Mouse (Mus musculus) gastrocnemius, adult 2 months (tissue): ENCODE measurements around the gene Polr3b. TPM values are rescaled to one million over a fixed set of nuclear protein-coding genes. Genes with fewer than 3 reads are reported as not detected.

ENCODE experiments used
- DNase-seq: peaks from one replicate; pipeline ENCODE4 v3.0.0; 2022
- H3K27ac ChIP-seq: fragments of 200-600 bp; 2 replicates; pipeline ENCODE4 v1.8.1; 2022; ENCODE audit warnings: mild to moderate bottlenecking
- H3K4me3 ChIP-seq: fragments of 200-600 bp; 2 replicates; pipeline ENCODE4 v1.8.1; 2022; ENCODE audit warnings: mild to moderate bottlenecking, moderate library complexity
- CTCF ChIP-seq: fragments of 200-600 bp; IDR thresholded peaks from 2 replicates; pipeline ENCODE4 v1.8.1; 2022; ENCODE audit warnings: antibody characterized with exemption, mild to moderate bottlenecking, moderate library complexity
- intact Hi-C: fragments of 180-260 bp; cut with DNase I; formaldehyde crosslinking; loops from one replicate; pipeline ENCODE4 v1.15.1; 2025
- total RNA-seq, 2 experiments: library from RNA; stranded (reverse); gene quantifications; 2 replicates each; pipeline ENCODE4 v1.2.3; 2021

Polr3b gene
- total RNA-seq, 2 experiments from 2014 or later = 9.3 to 13.3 TPM

DNA sequence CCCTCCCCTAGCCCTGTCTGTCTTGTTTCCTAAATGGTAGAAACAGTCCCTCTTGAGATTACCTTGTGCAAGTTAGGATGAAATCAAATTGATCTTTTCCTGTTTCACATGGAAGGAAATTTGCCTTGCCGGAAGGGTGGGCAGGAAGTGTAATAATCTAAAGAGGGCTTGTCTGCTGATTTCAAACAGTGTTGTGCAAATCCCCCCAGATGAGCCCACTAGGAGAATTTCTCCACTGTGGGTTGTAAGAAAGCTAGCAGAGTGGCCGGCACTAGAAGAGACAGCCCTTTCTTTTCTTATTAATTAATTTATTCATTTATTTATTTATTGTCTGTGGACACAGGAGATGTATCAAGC is 36.8 kb upstream of the Polr3b start:
- no peak for TF ChIP-seq CTCF
- peak overlapping the region; percentile 33 for H3K4me3 ChIP-seq
- intact Hi-C loops = no loop called here
- H3K27ac ChIP-seq = no peak overlapping the region
- no peak for DNase-seq

DNA sequence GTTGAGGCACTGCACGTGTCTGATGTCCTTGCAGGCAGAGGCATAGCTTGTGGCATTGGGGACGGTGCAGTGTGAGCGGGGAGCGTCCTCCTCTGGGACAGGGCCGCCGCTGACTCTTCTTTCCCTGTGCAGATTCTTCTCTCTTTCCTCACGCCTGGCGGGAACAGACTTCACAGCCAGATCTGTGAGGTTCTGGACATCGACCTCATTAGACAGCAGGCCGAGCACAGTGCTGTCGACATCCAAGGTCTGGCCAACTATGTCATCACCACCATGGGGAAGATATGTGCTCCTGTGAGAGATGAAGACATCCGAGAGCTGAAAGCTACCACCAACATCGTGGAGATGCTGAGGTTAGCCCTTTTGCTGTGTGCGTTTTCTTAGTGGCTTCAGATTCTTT is 31.1 kb upstream of the Polr3b start:
- Histone ChIP-seq H3K27ac (no peak overlapping the region), H3K4me3 (no peak overlapping the region)
- no peak for TF ChIP-seq CTCF
- intact Hi-C loops = no loop called here
- no peak for DNase-seq

DNA sequence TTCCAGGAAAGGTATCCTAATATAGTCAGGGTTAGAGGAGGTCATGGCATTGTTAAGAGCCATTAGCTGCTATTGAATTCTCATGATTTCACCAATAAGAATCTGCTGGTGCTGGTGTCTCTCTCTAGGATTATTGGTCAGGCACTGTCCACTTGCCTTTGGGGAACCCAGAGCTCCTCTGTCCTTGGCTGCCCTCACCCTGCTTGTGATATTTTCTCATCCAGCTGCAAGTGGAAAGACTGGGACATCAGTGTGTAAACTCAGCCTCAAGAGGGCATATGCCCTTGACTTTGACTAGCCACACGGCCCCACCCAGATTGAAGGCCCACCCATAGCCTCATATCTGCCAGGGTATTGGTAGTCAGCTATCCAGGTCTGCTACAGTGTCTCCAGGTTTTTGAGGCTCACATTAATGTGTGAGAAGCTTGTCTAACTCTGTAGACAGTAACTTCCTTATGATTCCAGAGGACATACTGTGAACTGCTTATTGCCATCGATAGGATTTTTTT is 30.4 kb upstream of the Polr3b start:
- Histone ChIP-seq H3K27ac (0 out of 2 replicates have a peak overlapping the region, but pooled peaks have one; percentile 24), H3K4me3 (no peak overlapping the region)
- intact Hi-C loops = no loop called here
- TF ChIP-seq CTCF = no peak
- no peak for DNase-seq

DNA sequence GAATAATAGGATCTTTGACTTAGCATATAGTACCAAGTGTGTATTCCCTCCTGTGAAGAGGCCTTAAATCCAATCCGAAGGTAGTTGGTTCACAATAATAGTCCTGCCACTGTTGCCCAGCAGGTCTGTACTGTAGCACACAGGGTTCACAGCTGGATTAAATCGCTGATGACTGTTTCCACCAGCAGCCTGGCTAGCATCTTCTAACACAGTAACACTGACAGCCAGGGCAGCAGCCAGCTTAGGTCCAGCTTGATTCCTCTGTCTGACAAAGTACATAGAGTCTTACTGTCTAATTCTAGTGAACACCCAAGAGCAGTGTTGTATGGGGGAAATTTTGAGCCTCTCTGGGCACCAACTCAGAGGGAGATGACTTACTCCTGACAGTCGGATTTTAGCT is 29.3 kb upstream of the Polr3b start:
- intact Hi-C loops = no loop called here
- no peak overlapping the region for H3K27ac ChIP-seq

DNA sequence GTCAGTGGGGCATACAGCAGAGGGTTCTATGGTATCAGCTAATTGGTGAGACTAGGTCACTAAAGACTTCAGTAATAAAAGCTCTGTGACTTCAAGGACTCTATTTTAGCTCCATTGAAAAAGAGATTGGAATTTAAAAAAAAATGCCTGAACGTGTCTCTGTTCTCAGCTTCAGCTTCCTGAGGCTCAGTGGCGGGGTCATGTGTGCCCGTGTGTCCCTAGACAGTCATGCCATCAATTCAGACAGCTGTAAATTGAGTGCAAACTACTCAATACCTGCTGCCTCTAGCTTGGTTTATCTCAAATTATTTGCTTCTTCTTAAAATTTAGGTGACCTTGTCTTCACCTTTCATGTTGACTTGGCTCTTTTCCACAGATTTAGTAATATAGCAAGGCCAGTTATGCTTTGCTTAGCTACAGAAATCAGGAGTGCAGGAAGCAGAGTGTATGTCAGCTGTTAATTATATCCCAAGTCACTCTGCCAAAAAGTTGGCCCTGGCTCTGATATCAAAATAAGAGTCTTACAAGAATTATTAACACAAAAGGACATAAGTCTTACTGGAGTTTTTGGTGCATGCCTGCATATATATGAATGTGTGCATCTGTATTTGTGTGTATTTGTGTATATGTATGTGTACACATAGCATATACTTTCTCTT is 24.8 kb upstream of the Polr3b start:
- TF ChIP-seq CTCF = no peak
- peak; percentile 30 for DNase-seq
- peak overlapping the region; percentile 77 for H3K27ac ChIP-seq
- H3K4me3 ChIP-seq = peak overlapping the region; percentile 19; the same call in 1 of the 2 replicates
- intact Hi-C loops = no loop called here

More for the DNA sequence above, 29.3 kb upstream of the Polr3b start:
- H3K4me3 ChIP-seq = no peak overlapping the region
- no peak for TF ChIP-seq CTCF
- DNase-seq = no peak

DNA sequence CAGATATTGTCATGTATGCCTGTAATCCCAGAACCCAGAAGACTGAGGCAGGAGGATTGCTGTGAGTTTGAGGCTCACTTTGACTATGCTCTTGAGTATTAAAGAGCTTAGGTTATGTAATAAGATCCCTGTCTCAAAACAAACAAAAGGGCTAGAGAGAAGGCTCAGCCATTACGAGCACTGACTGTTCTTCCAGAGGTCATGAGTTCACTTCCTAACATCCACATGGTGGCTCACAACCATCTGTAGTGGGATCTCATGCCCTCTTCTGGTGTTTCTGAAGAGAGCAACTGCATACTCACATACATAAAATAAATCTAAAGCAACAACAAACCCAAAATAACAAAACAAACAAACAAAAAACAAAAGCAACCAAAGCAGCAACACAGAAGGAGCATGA is 23.9 kb upstream of the Polr3b start:
- H3K4me3 ChIP-seq = no peak overlapping the region
- peak; percentile 11; the same call in 1 of the 2 replicates for TF ChIP-seq CTCF
- H3K27ac ChIP-seq = peak overlapping the region; percentile 77; the same call in 1 of the 2 replicates
- intact Hi-C loops = no loop called here
- DNase-seq = no peak

DNA sequence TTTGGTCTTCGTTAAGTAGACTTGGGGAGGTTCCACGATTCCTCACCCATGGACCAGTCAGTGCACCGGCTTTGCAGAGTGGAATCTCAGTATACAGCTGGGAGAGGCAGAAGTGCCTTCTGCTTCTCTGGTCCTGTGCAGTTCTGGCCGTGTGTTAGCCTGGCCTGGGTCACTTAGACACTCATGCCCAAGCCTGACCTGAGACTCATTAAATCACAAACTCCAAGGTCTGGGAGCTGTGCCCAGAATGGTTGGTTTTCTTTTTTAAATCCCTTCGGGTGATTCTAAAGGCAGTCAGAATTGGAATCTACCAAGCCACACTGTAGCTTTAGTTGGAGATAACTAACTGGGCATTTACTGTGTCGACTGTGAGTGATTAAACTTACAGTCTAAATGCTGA is 22.0 kb upstream of the Polr3b start:
- 0 out of 2 replicates have a peak overlapping the region, but pooled peaks have one; percentile 20 for H3K27ac ChIP-seq
- intact Hi-C loops = no loop called here
- TF ChIP-seq CTCF = no peak

DNA sequence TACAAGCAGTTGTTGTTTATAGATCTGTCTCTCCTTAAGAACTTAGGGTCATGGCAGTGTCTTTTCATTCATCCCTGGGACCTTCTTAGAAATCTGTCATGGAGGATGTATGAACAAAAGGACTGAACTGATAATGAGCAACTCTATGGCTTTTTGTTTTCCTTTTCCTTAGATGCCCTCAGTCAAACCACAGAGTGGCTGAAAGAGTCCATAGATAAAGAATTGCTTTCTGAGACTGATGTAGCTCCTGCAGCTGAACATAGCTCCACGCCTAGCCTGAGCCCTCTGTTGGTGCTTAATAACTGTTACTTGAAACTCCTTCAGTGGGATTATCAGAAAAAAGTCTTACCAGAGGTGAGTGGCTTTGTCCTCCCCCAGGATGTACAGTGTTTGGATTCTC is 17.8 kb upstream of the Polr3b start:
- H3K27ac ChIP-seq = no peak overlapping the region
- no peak overlapping the region for H3K4me3 ChIP-seq
- TF ChIP-seq CTCF = no peak
- no peak for DNase-seq
- intact Hi-C loops = no loop called here

More for the DNA sequence above, 22.0 kb upstream of the Polr3b start:
- no peak overlapping the region for H3K4me3 ChIP-seq
- DNase-seq = no peak

DNA sequence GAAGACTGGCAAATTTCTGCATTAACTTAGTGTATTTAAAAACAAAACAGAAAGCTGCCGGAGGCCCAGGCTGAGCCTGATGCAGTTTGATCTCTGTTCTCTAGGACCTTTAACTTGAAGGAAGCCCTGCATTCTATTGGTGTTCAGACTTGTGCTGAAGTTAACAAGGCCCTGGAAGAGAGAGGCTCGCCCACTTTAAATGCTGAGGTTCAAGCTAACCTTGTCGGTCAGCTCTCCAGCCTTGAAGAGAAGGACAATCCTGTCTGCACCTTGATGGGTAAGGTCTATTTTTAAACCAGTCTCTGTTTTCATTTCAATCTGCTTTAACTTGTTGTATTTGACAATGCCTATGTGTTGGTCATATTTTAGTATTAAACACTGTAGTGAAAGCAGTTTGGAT is 13.7 kb upstream of the Polr3b start:
- no peak for DNase-seq
- Histone ChIP-seq H3K27ac (no peak overlapping the region), H3K4me3 (no peak overlapping the region)
- intact Hi-C loops = no loop called here
- TF ChIP-seq CTCF = no peak

DNA sequence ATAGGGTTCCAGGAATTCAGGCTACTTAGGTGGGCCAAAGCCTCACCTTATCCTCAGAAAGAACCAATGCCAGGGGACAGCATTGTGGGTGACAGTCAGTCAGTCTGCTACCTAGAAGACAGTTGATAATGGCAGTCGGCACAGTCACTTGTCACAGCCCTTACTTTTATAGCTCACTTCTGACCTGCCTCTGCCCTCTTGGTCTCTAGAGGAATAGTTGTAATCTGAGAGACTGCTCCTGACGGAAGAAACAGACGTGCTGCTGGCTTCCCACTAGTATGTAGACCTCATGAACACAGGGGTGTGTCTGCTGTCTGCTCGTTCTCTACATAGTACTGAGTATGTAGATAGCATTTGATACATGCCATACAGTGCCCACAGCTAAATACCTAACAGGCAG is 11.8 kb upstream of the Polr3b start:
- intact Hi-C loops = no loop called here
- no peak for TF ChIP-seq CTCF
- Histone ChIP-seq H3K27ac (peak overlapping the region; percentile 48), H3K4me3 (no peak overlapping the region)
- no peak for DNase-seq

DNA sequence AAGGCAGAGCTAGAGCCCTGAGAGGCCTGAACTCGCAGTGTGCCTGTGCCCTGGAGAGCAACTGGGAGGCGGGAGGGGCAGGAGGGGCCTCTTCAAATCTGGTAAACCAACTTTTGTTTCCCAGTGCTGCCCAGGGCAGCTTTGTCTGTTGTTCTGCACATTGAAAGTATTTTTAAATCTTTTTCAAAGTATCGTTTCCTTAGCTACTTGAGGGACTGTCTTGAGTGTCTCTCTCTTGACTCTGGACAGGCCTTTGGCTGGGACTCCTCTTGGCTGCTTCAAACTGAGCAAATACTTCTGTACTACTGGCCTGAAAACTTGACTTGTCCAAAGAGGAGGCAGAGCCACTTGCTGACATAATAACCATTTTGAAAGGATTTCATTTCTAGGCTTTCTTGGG is 11.3 kb upstream of the Polr3b start:
- no peak overlapping the region for H3K4me3 ChIP-seq
- TF ChIP-seq CTCF = no peak
- DNase-seq = no peak
- peak overlapping the region; percentile 48 for H3K27ac ChIP-seq
- intact Hi-C loops = no loop called here

DNA sequence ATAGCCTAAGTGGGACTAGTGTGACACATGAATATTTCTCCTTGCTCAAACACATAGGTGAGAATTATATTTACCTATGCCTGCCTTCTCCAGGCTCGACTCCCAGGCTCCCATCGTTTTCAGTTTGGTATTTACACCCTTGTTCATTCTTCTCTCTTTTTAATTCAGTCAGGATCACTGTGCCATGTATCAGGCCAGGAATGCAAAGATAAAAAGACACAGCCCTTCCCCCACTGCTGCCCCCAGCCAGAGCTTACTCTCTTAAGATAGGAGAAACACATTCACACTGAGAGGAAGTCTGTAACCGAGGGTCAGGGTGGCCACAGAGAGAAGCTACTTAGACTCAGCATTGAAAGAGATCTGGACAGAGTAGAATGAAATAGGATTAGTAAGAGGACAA is 10.4 kb upstream of the Polr3b start:
- no peak for DNase-seq
- intact Hi-C loops = no loop called here
- no peak for TF ChIP-seq CTCF
- H3K27ac ChIP-seq = no peak overlapping the region
- no peak overlapping the region for H3K4me3 ChIP-seq

DNA sequence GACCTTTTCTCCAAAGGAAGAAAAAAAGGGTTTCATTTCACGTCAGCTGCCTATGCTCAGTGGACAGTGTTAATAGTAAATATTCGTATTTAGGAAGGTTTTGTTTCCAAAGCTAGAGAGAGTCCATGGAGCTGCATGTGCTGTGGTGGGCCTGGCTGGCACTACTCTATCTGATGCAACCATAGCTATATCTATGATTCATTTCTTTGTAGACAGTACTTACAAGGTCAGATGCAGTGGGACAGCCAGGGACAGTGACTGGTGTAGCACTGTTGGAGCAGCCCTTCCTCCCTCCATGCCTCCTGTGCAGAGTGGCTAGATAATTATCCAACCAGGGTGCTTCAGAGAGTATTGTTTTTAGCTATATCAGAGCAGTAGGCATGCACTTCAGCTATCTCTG is 9.8 kb upstream of the Polr3b start:
- DNase-seq = no peak
- intact Hi-C loops = no loop called here
- TF ChIP-seq CTCF = no peak
- H3K4me3 ChIP-seq = no peak overlapping the region
- H3K27ac ChIP-seq = no peak overlapping the region

DNA sequence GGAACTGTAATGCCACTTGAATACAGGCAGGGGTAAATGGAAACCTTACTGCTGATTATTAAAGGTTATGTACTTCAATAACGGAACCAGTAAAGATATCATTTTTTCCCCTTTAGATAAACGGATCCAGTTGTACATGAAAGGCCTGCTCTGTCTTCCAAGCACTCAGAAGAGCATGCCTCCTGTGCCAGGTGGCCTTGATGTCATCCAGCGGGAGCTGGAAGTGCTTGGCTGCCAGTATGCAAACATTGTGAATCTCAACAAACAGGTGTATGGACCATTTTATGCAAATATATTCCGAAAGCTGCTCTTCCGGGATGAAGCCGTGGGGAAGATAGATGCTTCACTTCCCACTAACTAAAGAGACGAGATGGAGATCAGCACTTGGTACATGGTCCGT is 8.7 kb upstream of the Polr3b start:
- H3K4me3 ChIP-seq = no peak overlapping the region
- H3K27ac ChIP-seq = no peak overlapping the region
- no peak for DNase-seq
- no peak for TF ChIP-seq CTCF
- intact Hi-C loops = no loop called here
